Mouse (Mus musculus) E14TG2a.4 (cell line): ENCODE data around the gene Ttc28.
A peak's percentile ranks its signal among the peaks of the same experiment; 100 is the strongest.

Experiments
- H3K27me3 ChIP-seq: 2 replicates; pipeline ENCODE4 v1.6.1; 2014; ENCODE audit warnings: low read length, control low read depth; ENCODE audit not compliant: insufficient read depth
- H3K36me3 ChIP-seq: 2 replicates; pipeline ENCODE4 v1.6.1; 2014; ENCODE audit warnings: low read length, control low read depth; ENCODE audit not compliant: insufficient read depth
- H3K4me1 ChIP-seq: replicated peaks from 2 replicates; pipeline ENCODE4 v1.6.1; 2014; ENCODE audit warnings: low read depth, low read length, control low read depth
- H3K4me3 ChIP-seq: replicated peaks from 2 replicates; pipeline ENCODE4 v1.5.1; 2014; ENCODE audit warnings: mild to moderate bottlenecking, low read length
- H3K9me3 ChIP-seq: 2 replicates; pipeline ENCODE4 v1.6.1; 2014; ENCODE audit warnings: low read length, control low read depth
- CTCF ChIP-seq: conservative IDR thresholded peaks from 2 replicates; pipeline ENCODE4 v1.5.1; 2014; ENCODE audit warnings: low read length
- NANOG ChIP-seq: IDR thresholded peaks from 2 replicates; pipeline ENCODE4 v1.6.1; 2014; ENCODE audit warnings: borderline replicate concordance, low read length, mixed read lengths
- POU5F1 ChIP-seq: IDR thresholded peaks from 2 replicates; pipeline ENCODE4 v1.6.1; 2014; ENCODE audit warnings: low read length, borderline replicate concordance

The Ttc28 gene

DNA sequence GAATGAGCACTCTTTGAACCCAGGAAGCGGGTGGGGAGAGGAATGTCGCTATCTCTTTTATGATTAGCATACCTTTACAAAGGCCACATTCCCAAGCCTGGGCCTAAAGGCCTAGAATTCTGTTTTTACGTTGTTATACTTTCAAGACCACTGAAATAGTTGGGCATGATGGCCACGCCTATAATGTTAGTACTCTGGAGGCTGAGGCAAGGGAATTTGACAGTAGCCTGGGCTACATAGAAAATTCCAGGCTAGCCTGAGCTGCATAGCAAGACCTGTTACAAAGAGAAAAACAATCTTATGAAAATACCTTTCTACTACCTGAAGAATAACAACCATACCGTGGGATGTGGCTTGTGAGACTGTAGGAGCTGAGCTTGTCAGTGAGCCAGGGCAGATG is 248.2 kb downstream of the Ttc28 start:
- Histone ChIP-seq H3K27me3 (peaks cover 20% of the 10 kb centered on the region), H3K36me3 (no peaks in the 10 kb centered on the region), H3K4me1 (peaks cover 75% of the 10 kb centered on the region), H3K9me3 (no peaks in the 10 kb centered on the region), H3K4me3 (no peak overlapping the region)
- TF ChIP-seq NANOG (no peak), POU5F1 (no peak), CTCF (no peak)

GRCm38 (mm10) chr5:111130121-111130520 is 250.5 kb downstream of the Ttc28 start:
- H3K36me3 ChIP-seq: no peaks in the 10 kb centered on the region
- peaks cover 54% of the 10 kb centered on the region for H3K4me1 ChIP-seq
- H3K4me3 ChIP-seq: no peak overlapping the region
- H3K27me3 ChIP-seq: peaks cover 12% of the 10 kb centered on the region; the same call in 1 of the 2 replicates
- no peaks in the 10 kb centered on the region for H3K9me3 ChIP-seq
- no peak for TF ChIP-seq CTCF
- no peak for TF ChIP-seq POU5F1
- TF ChIP-seq NANOG: no peak

DNA sequence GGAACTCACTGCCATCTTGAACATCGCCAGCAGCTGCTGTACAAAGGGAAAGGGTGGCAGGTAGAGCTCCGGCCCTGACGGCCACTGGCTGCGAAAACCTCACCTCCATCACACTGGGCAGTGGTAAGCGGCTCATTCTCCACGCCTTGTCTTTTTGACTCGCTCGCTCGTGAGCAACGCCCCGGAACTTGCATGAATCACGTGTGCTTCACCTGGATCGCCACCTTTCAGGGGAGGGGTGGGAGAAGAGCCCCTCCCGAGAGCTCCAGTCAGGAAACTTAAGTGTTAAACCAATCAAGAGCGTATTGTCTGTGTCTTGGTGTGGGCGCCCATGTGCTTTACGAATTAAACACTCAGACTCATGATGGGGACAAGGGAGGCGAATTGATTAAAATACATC is 252.0 kb downstream of the Ttc28 start:
- no peaks in the 10 kb centered on the region for H3K36me3 ChIP-seq
- TF ChIP-seq NANOG (no peak), CTCF (no peak), POU5F1 (no peak)
- peak overlapping the region; percentile 23; the same call in 1 of the 2 replicates for H3K4me3 ChIP-seq
- H3K27me3 ChIP-seq: peaks cover 12% of the 10 kb centered on the region; the same call in 1 of the 2 replicates
- H3K9me3 ChIP-seq: no peaks in the 10 kb centered on the region
- H3K4me1 ChIP-seq: peaks cover 46% of the 10 kb centered on the region

DNA sequence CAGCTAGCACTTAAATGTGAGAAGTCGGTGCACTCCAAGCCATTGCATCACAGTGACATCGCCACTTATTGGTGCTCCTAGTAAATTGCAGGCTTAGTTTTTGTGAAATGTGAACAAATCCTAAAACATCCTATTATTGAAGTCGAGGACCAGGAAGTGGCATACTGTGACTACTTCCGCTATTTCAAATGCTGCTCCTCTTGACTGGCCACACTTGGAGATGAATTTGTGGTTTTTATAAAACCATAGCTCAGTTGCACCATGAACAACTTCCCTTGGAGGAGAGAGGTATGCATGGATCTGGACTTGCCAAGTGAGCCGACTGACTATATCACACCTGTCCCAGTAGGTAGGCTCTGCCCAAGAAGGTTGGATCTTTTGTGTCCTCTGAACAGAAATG is 253.5 kb downstream of the Ttc28 start:
- Histone ChIP-seq H3K9me3 (no peaks in the 10 kb centered on the region), H3K4me3 (no peak overlapping the region), H3K27me3 (peaks cover 15% of the 10 kb centered on the region), H3K4me1 (peaks cover 38% of the 10 kb centered on the region), H3K36me3 (no peaks in the 10 kb centered on the region)
- TF ChIP-seq POU5F1 (no peak), NANOG (no peak), CTCF (no peak)

- H3K27me3 ChIP-seq: peaks cover 15% of the 10 kb centered on the region
- H3K36me3 ChIP-seq: no peaks in the 10 kb centered on the region
- peaks cover 32% of the 10 kb centered on the region for H3K4me1 ChIP-seq
- no peaks in the 10 kb centered on the region for H3K9me3 ChIP-seq
- H3K4me3 ChIP-seq: no peak overlapping the region
- TF ChIP-seq CTCF: no peak
- TF ChIP-seq NANOG: no peak
Measured at GRCm38 (mm10) chr5:111133754-111134153, 254.2 kb downstream of the Ttc28 start.

GRCm38 (mm10) chr5:111137283-111137682 is 257.7 kb downstream of the Ttc28 start:
- Histone ChIP-seq H3K4me3 (no peak overlapping the region), H3K9me3 (no peaks in the 10 kb centered on the region), H3K36me3 (no peaks in the 10 kb centered on the region), H3K4me1 (peaks cover 9% of the 10 kb centered on the region; the same call in 1 of the 2 replicates), H3K27me3 (peaks cover 4% of the 10 kb centered on the region)
- TF ChIP-seq POU5F1 (no peak), NANOG (no peak), CTCF (no peak)

GRCm38 (mm10) chr5:111137742-111138141 is 258.1 kb downstream of the Ttc28 start:
- Histone ChIP-seq H3K27me3 (peaks cover 3% of the 10 kb centered on the region), H3K4me1 (peaks cover 9% of the 10 kb centered on the region; the same call in 1 of the 2 replicates), H3K9me3 (no peaks in the 10 kb centered on the region), H3K36me3 (no peaks in the 10 kb centered on the region), H3K4me3 (no peak overlapping the region)
- TF ChIP-seq NANOG (no peak), POU5F1 (no peak), CTCF (no peak)

GRCm38 (mm10) chr5:111138239-111138833 is 258.7 kb downstream of the Ttc28 start:
- no peak overlapping the region for H3K4me3 ChIP-seq
- TF ChIP-seq NANOG (no peak), POU5F1 (no peak), CTCF (no peak)
- H3K36me3 ChIP-seq: no peaks in the 10 kb centered on the region
- peaks cover 3% of the 10 kb centered on the region for H3K27me3 ChIP-seq
- peaks cover 9% of the 10 kb centered on the region; the same call in 1 of the 2 replicates for H3K4me1 ChIP-seq
- H3K9me3 ChIP-seq: no peaks in the 10 kb centered on the region
